Mouse (Mus musculus): Measurements from ENCODE around the gene Prr18. TPM values are rescaled to one million over a fixed set of nuclear protein-coding genes. Genes with fewer than 3 reads are reported as not detected.

Gene Prr18
- polyA plus RNA-seq (2017; shearing (Covaris generic)), result not detected

DNA sequence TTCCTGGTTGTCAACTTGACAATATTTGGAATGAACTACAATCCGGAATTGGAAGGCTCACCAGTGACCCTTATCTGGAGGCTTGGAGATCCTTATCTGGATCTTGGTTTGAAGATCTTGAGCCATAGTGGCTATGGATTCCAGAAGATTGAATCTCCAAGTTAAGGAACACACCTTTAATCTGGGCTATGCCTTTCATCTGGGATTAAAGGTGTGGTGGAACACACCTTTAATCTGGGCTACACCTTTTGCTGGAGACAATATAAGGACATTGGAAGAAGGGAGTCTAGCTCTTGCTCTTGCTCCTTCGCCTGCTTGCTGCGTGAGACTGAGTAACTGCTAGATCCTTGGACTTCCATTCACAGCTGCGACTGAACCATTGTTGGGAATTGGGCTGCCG is at the start of gene Prr18:
Prr18 (plus strand) TSS at position 301 of the 400 bp plus-strand sequence.

DNA sequence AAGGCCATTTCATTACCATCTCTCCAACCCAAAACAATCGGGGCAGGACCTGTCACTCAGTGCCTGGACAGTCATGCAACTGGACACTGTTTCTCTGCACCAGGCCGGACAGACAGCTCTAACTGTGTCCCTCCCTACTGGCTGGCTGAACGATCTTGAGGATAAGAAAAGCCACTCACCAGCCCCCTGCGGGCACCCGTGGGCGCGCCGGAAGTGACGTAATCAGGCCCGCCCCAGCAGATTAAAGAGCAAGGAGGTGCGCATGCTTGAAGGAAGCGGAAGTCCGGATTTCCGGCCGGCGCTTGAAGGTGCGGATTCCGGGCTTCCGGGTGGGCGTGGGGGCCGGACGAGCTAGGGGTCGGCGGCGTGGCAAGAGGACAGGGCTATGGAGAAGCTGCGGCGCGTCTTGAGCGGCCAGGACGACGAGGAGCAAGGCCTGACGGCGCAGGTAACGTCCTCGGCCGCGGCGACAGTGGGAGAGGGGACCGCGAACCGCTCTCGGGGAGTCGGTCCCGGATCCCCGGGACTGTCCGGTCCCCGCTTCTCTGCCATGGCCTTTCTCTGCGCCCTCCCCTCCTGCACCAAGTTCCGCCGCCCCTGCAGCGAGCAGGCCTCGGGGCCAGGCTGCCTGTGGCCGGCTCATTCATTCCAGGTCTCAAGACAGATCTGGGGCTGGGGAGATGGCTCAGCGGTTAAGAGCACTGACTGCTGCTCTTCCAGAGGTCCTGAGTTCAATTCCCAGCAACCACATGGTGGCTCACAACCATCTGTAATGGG is 26.2 kb upstream of the Prr18 start, which contains the start of gene Sft2d1:
Sft2d1 (plus strand) TSS at position 265 of the 777 bp plus-strand sequence.

DNA sequence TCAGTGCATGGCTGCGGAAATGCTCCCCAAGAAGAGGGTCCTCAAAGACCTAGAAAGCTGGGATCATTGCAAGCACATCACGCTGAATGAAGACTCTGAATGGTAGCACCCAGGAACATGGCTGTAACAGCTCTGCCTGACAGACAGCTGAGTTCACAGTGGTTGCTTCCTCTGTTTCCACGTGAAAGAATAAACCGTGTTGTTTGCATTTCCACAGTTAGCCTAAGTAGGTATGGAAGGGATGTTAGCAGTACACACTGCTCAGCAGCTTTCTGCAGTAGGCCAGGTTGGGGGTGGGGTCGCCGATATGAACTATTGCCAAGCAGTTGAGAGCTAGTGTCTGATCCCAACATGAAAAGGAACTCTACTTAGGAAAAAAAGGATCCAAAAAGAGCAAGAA is 18.4 kb downstream of the Prr18 start, which contains the start of gene T2:
T2 (plus strand) TSS at position 301 of the 400 bp plus-strand sequence.

Other genes with a start within 250 kb of the Prr18 start
- 0.20 TPM for gene Gm49673, start 189.7 kb upstream of the Prr18 start, polyA plus RNA-seq (2017; shearing (Covaris generic))
- 42.9 TPM for gene Rnaset2a, start 189.4 kb upstream of the Prr18 start, polyA plus RNA-seq (2017; shearing (Covaris generic))
- gene Fgfr1op, start 172.0 kb upstream of the Prr18 start, polyA plus RNA-seq (2017; shearing (Covaris generic)), result 16.9 TPM
- not detected for gene Ccr6, start 101.4 kb upstream of the Prr18 start, polyA plus RNA-seq (2017; shearing (Covaris generic))
- gene Mpc1, start 54.6 kb upstream of the Prr18 start, polyA plus RNA-seq (2017; shearing (Covaris generic)), result 107 TPM
- gene Sft2d1, start 26.4 kb upstream of the Prr18 start, polyA plus RNA-seq (2017; shearing (Covaris generic)), result 153 TPM
- not detected for gene T2, start 18.5 kb downstream of the Prr18 start, polyA plus RNA-seq (2017; shearing (Covaris generic))
- not detected for gene T, start 97.0 kb downstream of the Prr18 start, polyA plus RNA-seq (2017; shearing (Covaris generic))
- not detected for gene Pde10a, start 187.9 kb downstream of the Prr18 start, polyA plus RNA-seq (2017; shearing (Covaris generic))
- 1.1 TPM for gene Gm17087, start 229.5 kb downstream of the Prr18 start, polyA plus RNA-seq (2017; shearing (Covaris generic))